Mouse (Mus musculus) hindbrain, embryonic 15.5 days (tissue): ENCODE data around the gene Cnih1. TPM values are rescaled to one million over a fixed set of nuclear protein-coding genes. Genes with fewer than 3 reads are reported as not detected.

Experiments
- ATAC-seq: fragments of 200-750 bp; cut with Nextera tagmentation; 2 replicates; pipeline ENCODE4 v1.8.0; 2017; ENCODE audit warnings: low read depth, moderate number of reproducible peaks, moderate TSS enrichment; ENCODE audit not compliant: low FRiP score
- H3K27ac ChIP-seq: fragments of 300-500 bp; sonication (generic); replicated peaks from 2 replicates; pipeline ENCODE4 v1.5.1; 2015; ENCODE audit warnings: mild to moderate bottlenecking, inconsistent platforms
- H3K27me3 ChIP-seq: fragments of 300-500 bp; sonication (generic); 2 replicates; pipeline ENCODE4 v1.6.1; 2015; ENCODE audit warnings: control low read depth, inconsistent platforms
- H3K36me3 ChIP-seq: fragments of 300-500 bp; sonication (generic); 2 replicates; pipeline ENCODE4 v1.6.1; 2015; ENCODE audit warnings: control low read depth, inconsistent platforms
- H3K4me1 ChIP-seq: fragments of 300-500 bp; sonication (generic); replicated peaks from 2 replicates; pipeline ENCODE4 v1.6.1; 2015; ENCODE audit warnings: control low read depth, inconsistent platforms
- H3K4me2 ChIP-seq: fragments of 300-500 bp; sonication (generic); 2 replicates; pipeline ENCODE4 v1.6.1; 2015; ENCODE audit warnings: moderate library complexity, mild to moderate bottlenecking, inconsistent platforms
- H3K4me3 ChIP-seq: fragments of 300-500 bp; sonication (generic); 2 replicates; pipeline ENCODE4 v1.5.1; 2015; ENCODE audit warnings: mild to moderate bottlenecking, inconsistent platforms
- H3K9ac ChIP-seq: fragments of 300-500 bp; sonication (generic); 2 replicates; pipeline ENCODE4 v1.6.1; 2015; ENCODE audit warnings: inconsistent platforms
- H3K9me3 ChIP-seq: fragments of 300-500 bp; sonication (generic); 2 replicates; pipeline ENCODE4 v1.6.1; 2016; ENCODE audit warnings: control low read depth, inconsistent platforms
- WGBS: fragments of 180-500 bp; shearing (Covaris S2); methylation state at CpG from one replicate; pipeline ENCODE4 v1.1.7; 2015; 5-methylcytosine and 5-hydroxymethylcytosine counted together
- polyA plus RNA-seq: library from polyadenylated mRNA; unstranded; fragments of >200 nt; fragmentation: Nextera tagmentation; extraction: Ambion mirVana; gene quantifications from 2 replicates; pipeline ENCODE4 v1.2.1, GENCODE M21; 2015

Cnih1 gene
- polyA plus RNA-seq, 1 experiment from 2014 or later = 186 TPM

DNA sequence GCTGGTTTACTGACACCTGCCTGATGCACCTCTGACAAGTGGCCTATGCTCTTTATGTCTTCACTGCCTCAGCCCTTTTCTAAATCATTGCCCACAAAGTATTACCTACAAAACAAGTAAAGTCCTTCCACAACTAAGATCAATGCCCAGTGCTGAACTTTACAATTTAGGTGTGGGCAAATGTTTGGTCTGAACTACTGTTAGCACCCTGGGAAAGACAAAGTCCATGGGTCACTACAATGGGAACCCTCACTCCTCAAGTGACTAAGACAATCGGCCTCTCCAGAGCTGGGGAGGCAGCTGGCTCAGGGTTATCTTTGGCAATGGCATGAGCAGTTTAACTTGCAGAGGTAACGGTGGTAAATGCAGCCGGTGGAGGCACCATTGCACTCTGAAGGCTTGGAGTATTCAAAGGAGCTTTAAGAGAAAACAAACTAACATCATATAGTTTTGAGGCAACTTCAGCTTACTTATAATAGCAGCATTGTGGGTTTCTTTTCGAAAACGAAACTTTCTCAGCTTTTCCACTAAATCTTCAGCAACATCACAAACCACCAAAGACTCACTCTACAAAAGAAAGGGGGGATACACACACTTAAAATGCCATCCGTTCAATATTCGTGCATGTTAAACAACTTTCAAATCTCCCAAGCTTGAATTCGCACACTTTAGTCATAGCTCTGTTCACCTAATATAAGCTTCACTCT lies 28.9 kb upstream of the Cnih1 start:
- peaks cover 26% of the 10 kb centered on the region for H3K36me3 ChIP-seq
- no peak for ATAC-seq

DNA sequence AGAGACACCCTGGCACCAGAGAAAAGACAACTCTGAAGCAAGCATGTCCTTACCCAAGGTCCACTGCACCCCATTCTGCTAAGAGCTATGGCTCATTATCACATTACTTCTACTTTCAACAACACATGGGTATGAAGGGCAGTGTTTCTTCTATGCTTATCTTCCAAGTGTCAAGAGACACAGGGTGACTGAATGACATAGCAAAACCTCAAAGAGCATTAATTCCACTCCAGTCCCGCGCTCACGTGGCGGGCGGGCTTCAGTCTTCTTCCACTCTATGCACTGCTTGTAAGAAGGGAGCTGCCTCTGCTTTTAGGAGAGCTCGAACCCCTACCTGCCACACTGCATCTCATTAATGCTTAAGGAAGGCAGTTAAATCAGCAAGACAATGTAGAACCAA lies 27.4 kb upstream of the Cnih1 start:
- WGBS = 85% methylated on average over 6 of the region's 6 CpGs
- peaks cover 33% of the 10 kb centered on the region for H3K36me3 ChIP-seq
- no peaks in the 10 kb centered on the region for H3K9me3 ChIP-seq
- ATAC-seq = no peak
- H3K27ac ChIP-seq = no peak overlapping the region
- H3K4me3 ChIP-seq = no peak overlapping the region
- no peak overlapping the region for H3K4me2 ChIP-seq
- peaks cover 13% of the 10 kb centered on the region for H3K4me1 ChIP-seq
- H3K27me3 ChIP-seq = no peaks in the 10 kb centered on the region
- no peak overlapping the region for H3K9ac ChIP-seq

More for the DNA sequence above, 28.9 kb upstream of the Cnih1 start:
- 96% methylated on average over 8 of the region's 8 CpGs for WGBS
- Histone ChIP-seq H3K27ac (no peak overlapping the region), H3K4me1 (peaks cover 20% of the 10 kb centered on the region), H3K4me3 (no peak overlapping the region), H3K4me2 (no peak overlapping the region), H3K9me3 (no peaks in the 10 kb centered on the region), H3K9ac (no peak overlapping the region), H3K27me3 (no peaks in the 10 kb centered on the region)

DNA sequence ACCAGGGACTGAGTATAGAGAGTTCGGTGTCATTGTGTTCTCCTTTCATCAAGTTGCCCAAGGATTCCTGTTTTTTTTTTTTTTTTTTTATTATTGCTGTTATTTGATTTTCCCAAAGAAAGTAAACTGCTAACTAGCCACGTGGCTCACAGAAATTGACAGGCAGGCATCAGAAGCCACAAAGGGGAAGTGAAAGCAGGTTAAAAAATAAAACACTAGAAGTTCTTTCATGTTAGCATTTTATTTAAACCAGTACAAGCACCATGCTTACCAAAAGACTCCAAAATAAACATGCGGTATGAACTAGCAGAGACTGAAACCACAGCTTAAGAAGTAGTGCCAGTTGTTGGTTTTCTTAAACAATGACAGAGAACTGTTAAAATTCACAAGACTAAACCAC lies 19.7 kb upstream of the Cnih1 start:
- Histone ChIP-seq H3K4me1 (no peaks in the 10 kb centered on the region), H3K9me3 (no peaks in the 10 kb centered on the region), H3K36me3 (peaks cover 17% of the 10 kb centered on the region), H3K4me2 (no peak overlapping the region), H3K27me3 (no peaks in the 10 kb centered on the region), H3K9ac (no peak overlapping the region), H3K4me3 (no peak overlapping the region), H3K27ac (no peak overlapping the region)
- 80% methylated on average over 3 of the region's 3 CpGs for WGBS
- ATAC-seq = no peak

DNA sequence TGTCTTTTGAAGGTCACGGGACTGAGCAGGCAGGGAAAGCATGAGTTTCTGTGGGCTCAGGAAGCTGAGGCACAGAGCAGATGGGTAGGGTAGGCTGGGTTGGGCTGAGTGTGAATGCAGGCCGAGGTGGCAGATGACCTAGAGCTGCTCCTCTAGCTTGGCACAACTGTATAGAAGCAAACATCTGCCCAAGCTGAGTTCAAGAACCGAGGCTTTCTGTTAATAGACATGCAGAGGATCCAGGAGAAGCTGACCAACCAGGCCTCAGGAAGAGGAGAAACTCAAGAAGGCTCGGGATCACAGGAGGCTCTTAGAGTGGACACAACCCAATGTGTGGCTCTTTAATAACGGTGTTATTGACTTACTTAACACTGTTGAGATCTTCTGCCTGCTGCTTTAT lies 18.0 kb upstream of the Cnih1 start:
- 85% methylated on average over 5 of the region's 5 CpGs for WGBS
- Histone ChIP-seq H3K9ac (no peak overlapping the region), H3K27me3 (no peaks in the 10 kb centered on the region), H3K4me1 (no peaks in the 10 kb centered on the region), H3K4me2 (no peak overlapping the region), H3K9me3 (no peaks in the 10 kb centered on the region), H3K4me3 (no peak overlapping the region), H3K27ac (no peak overlapping the region), H3K36me3 (peaks cover 14% of the 10 kb centered on the region)
- ATAC-seq = no peak

DNA sequence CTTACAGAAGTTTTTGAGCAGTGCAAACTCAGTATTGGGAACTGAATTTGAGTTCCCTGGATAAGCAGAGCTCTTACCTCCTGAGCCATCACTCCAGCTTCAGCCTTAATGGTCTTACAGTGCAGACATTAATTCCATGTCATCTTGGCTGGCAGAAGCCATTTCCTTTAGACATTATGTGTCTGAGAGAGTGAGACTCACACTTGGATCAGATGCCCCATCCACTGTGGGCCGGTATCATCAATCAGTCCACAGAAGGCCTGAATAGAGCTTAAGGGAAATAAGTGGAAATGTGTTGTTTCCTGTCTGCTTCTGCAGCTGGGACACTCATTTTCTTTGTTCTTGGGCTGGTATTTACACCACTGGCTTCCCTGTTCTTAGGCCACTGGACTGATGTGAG lies 15.6 kb upstream of the Cnih1 start:
- ATAC-seq = no peak
- Histone ChIP-seq H3K36me3 (peaks cover 8% of the 10 kb centered on the region), H3K4me3 (no peak overlapping the region), H3K27me3 (no peaks in the 10 kb centered on the region), H3K27ac (no peak overlapping the region), H3K4me2 (no peak overlapping the region), H3K9me3 (no peaks in the 10 kb centered on the region), H3K4me1 (no peaks in the 10 kb centered on the region), H3K9ac (no peak overlapping the region)
- WGBS = 95% methylated on average over 1 of the region's 1 CpGs

DNA sequence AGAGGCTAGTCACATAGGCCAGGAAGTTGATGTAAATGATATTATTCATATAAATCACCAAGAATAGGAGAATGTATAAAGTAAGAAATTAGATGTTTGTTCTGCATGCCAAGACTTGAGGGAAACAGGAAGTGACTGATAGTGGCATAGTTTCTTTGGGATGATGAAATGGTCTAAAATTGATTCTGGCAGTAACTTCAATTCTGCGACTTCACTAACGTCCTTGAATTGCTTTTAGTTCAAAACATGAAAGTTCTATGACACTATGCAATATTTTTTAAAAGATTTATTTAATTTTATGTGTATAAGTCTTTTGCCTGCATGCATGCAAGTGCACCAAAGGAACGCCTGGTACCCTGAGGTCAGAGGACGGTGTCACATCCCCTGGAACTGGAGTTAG lies 15.0 kb upstream of the Cnih1 start:
- H3K27me3 ChIP-seq = no peaks in the 10 kb centered on the region
- no peak overlapping the region for H3K4me2 ChIP-seq
- no peaks in the 10 kb centered on the region for H3K9me3 ChIP-seq
- WGBS = 95% methylated on average over 4 of the region's 4 CpGs
- no peak overlapping the region for H3K9ac ChIP-seq
- H3K36me3 ChIP-seq = peaks cover 8% of the 10 kb centered on the region
- no peak overlapping the region for H3K4me3 ChIP-seq
- no peak overlapping the region for H3K27ac ChIP-seq
- no peak for ATAC-seq
- H3K4me1 ChIP-seq = no peaks in the 10 kb centered on the region

DNA sequence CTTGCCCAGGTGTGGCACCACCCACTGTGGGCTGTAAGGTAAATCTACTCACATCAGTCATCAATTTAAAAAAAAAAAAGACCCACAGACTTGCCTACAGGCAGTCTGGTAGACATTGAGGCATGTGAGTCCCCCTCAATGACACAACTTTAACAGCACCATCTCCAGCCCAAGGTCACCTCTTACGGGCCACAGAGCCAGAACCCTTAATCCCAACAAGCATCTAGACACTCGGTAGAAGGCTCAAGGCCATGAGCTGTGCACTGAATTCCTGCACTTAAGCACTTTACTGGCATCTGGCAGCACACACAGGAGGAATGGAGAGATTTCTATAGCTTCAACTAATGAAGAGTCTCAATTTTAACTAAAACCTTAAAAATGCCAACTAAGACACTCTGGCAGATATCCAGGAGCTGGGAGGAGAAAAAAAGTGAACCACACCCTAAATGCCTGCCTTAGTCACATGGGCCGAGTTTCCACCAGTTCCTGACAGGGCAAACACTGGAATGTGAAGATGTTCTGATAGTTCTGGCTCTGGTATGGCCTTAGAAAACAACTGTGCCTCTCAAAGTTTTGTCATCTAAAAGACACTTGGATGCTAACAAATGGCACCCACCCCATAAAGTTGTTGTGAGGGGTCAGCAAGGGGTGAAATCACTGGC lies 12.6 kb upstream of the Cnih1 start:
- Histone ChIP-seq H3K9ac (no peak overlapping the region), H3K4me1 (no peaks in the 10 kb centered on the region), H3K4me2 (no peak overlapping the region), H3K27me3 (no peaks in the 10 kb centered on the region), H3K9me3 (no peaks in the 10 kb centered on the region), H3K27ac (no peak overlapping the region), H3K4me3 (no peak overlapping the region), H3K36me3 (peaks cover 8% of the 10 kb centered on the region)
- WGBS = 91% methylated on average over 3 of the region's 3 CpGs
- no peak for ATAC-seq

DNA sequence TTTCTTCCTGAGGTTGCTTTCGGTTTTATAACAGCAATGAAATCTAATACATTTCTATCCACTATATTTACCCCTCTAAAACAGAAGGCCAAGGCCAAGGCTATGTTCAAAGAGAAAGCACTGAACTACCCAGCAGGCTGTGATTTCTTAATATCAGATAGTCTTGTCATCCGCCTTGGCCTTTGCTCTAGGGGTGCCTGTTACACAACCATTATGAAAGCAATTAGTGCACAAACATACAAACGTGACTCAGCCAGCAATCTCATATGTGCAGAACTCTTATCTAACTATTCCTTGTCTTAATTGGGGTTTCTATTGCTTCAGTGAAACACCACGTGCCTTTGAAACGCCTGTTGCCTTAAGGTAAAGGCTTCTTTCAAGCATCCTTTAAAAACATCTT lies 5.9 kb upstream of the Cnih1 start:
- 93% methylated on average over 5 of the region's 5 CpGs for WGBS
- Histone ChIP-seq H3K4me1 (no peaks in the 10 kb centered on the region), H3K27me3 (no peaks in the 10 kb centered on the region), H3K36me3 (peaks cover 2% of the 10 kb centered on the region; the same call in 1 of the 2 replicates), H3K27ac (no peak overlapping the region), H3K4me2 (no peak overlapping the region), H3K4me3 (no peak overlapping the region), H3K9ac (no peak overlapping the region), H3K9me3 (no peaks in the 10 kb centered on the region)
- ATAC-seq = no peak

DNA sequence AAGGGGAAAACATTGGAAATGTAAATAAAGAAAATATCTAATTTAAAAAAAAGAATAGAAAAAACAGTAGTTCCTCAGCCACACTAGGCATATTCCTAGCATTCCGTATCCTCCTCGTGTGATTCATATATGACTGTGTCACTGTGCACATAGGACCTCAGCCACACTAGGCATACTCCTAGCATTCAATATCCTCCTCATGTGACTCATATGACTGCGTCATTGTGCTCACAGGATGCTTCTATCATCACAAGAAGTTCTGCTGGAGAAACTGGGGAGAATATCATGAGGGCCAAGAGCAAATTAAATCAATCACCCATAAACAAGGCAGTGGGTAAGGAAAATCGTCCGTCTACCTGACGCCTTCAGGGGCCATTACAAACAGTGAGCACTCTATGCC lies 2.5 kb upstream of the Cnih1 start:
- Histone ChIP-seq H3K36me3 (no peaks in the 10 kb centered on the region), H3K9ac (no peak overlapping the region), H3K4me3 (no peak overlapping the region), H3K9me3 (no peaks in the 10 kb centered on the region), H3K27me3 (no peaks in the 10 kb centered on the region), H3K4me1 (peaks cover 14% of the 10 kb centered on the region), H3K4me2 (no peak overlapping the region), H3K27ac (no peak overlapping the region)
- no peak for ATAC-seq
- 93% methylated on average over 6 of the region's 6 CpGs for WGBS

DNA sequence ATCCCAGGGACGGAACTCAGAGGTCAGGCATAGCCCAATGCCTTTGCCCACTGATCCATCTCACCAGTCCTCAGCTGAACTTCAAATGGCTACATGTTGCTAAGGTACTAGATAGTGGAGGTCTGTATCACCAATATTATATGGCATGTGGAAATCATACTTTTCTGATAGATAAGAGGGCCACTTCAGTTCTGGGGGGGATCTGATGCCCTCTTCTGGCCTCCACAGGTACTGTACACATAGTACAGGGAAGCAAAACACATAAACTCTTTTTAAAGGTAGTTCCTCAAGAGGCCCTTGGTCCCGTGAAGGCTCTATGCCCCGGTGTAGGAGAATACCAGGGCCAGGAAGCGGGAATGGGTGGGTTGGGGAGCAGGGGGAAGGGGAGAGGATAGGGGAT lies 2.1 kb upstream of the Cnih1 start:
- Histone ChIP-seq H3K27me3 (no peaks in the 10 kb centered on the region), H3K4me3 (no peak overlapping the region), H3K9ac (no peak overlapping the region), H3K27ac (no peak overlapping the region), H3K36me3 (no peaks in the 10 kb centered on the region), H3K4me1 (peaks cover 14% of the 10 kb centered on the region), H3K4me2 (no peak overlapping the region), H3K9me3 (no peaks in the 10 kb centered on the region)
- ATAC-seq = no peak
- 72% methylated on average over 4 of the region's 4 CpGs for WGBS

DNA sequence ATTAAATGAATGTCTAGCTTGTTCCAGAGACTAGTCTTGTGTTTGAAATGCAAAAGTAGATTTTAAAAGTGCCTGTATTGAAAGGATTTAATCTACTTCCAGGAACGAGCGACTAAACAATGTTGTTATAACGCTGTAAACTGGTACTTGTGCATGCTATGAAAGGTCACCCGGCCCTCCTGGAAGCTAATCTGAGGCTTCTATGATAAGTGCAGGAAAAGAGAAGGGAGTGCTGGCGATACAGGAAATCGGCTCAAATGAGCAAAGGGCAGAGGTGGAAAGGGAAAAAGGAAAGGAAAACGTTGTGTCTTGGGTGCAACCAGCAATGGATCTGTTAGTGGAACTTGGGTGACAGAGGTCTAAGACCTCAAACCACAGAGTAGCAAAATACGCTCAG lies 292 bp upstream of the Cnih1 start:
- 33% methylated on average over 8 of the region's 8 CpGs for WGBS
- Histone ChIP-seq H3K36me3 (0 out of 2 replicates have a peak, but pooled peaks cover 3% of the 10 kb centered on the region), H3K9ac (no peak overlapping the region), H3K4me3 (peak overlapping the region; percentile 74), H3K4me2 (peak overlapping the region; percentile 73), H3K27me3 (no peaks in the 10 kb centered on the region), H3K4me1 (peaks cover 20% of the 10 kb centered on the region), H3K9me3 (no peaks in the 10 kb centered on the region), H3K27ac (peak overlapping the region; percentile 97)
- ATAC-seq = 0 out of 2 replicates have a peak, but pooled peaks have one; percentile 7

DNA sequence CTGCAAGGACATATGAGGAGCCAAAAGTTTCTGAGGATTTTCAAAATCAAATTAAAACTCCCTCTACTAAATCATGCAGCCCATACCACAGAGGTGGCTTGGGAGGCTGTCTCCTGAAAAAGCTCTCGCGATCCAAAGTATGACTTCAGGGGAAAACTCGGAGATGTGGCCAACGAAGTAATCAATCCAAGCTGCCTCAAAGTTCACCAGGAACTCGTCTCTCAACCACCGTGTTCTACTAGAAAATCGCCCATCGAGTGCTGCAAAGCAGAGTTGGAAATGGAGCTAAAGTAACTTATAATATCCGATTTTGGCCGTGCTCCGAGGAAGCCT lies 791 bp downstream of the Cnih1 start:
- WGBS = under 1% methylated on average over 11 of the region's 11 CpGs
- Histone ChIP-seq H3K27me3 (no peaks in the 10 kb centered on the region), H3K9me3 (no peaks in the 10 kb centered on the region), H3K36me3 (0 out of 2 replicates have a peak, but pooled peaks cover 3% of the 10 kb centered on the region), H3K9ac (peak overlapping the region; percentile 79), H3K27ac (peak overlapping the region; percentile 97), H3K4me2 (peak overlapping the region; percentile 73), H3K4me1 (peaks cover 20% of the 10 kb centered on the region), H3K4me3 (peak overlapping the region; percentile 74)
- ATAC-seq = no peak
